Mouse (Mus musculus) liver, adult (tissue): ENCODE data around the gene Olfr641.

Source experiments
- GATA4 ChIP-seq: IDR thresholded peaks from 2 replicates; pipeline ENCODE4 v1.6.1; 2014; ENCODE audit warnings: mild to moderate bottlenecking, low read length; ENCODE audit not compliant: insufficient replicate concordance

Olfr641 gene

GRCm38 (mm10) chr7:104035145-104035544 is at the start of gene Olfr641:
TSS of gene Olfr641 (plus strand) at chr7:104035445.
- no peak for TF ChIP-seq GATA4

- TF ChIP-seq GATA4, result no peak
Observed at GRCm38 (mm10) chr7:103998446-103998845, 36.8 kb upstream of the Olfr641 start, which contains the start of gene Olfr638. TSS of gene Olfr638 (plus strand) at chr7:103998746.

GRCm38 (mm10) chr7:103999124-103999523 is 36.1 kb upstream of the Olfr641 start:
- TF ChIP-seq GATA4, result no peak

- TF ChIP-seq GATA4, result no peak
Observed at GRCm38 (mm10) chr7:104017203-104017602, 18.0 kb upstream of the Olfr641 start, which contains the start of gene Olfr639. TSS of gene Olfr639 (minus strand) at chr7:104017303.

- TF ChIP-seq GATA4, result no peak
Observed at GRCm38 (mm10) chr7:104018953-104019352, 16.3 kb upstream of the Olfr641 start.

- no peak for TF ChIP-seq GATA4
Observed at GRCm38 (mm10) chr7:104021651-104022050, 13.6 kb upstream of the Olfr641 start.

GRCm38 (mm10) chr7:104025473-104025872 is 9.8 kb upstream of the Olfr641 start, which contains the start of gene Olfr640:
TSS of gene Olfr640 (minus strand) at chr7:104025573.
- TF ChIP-seq GATA4, result no peak

- TF ChIP-seq GATA4, result no peak
Observed at GRCm38 (mm10) chr7:104026978-104027377, 8.3 kb upstream of the Olfr641 start.

GRCm38 (mm10) chr7:104050745-104051144 is 15.5 kb downstream of the Olfr641 start:
- no peak for TF ChIP-seq GATA4

- TF ChIP-seq GATA4, result no peak
Observed at GRCm38 (mm10) chr7:104052566-104052965, 17.3 kb downstream of the Olfr641 start, which contains the start of gene Olfr642. TSS of gene Olfr642 (minus strand) at chr7:104052666.

GRCm38 (mm10) chr7:104059215-104059614 is 24.0 kb downstream of the Olfr641 start:
- no peak for TF ChIP-seq GATA4

- no peak for TF ChIP-seq GATA4
Observed at GRCm38 (mm10) chr7:104061345-104061744, 26.1 kb downstream of the Olfr641 start, which contains the start of gene 4930516K23Rik. TSS of gene 4930516K23Rik (minus strand) at chr7:104061445.

- TF ChIP-seq GATA4, result no peak
Observed at GRCm38 (mm10) chr7:104071769-104072168, 36.5 kb downstream of the Olfr641 start, which contains the start of gene Olfr644. TSS of gene Olfr644 (minus strand) at chr7:104071869.

- no peak for TF ChIP-seq GATA4
Observed at GRCm38 (mm10) chr7:104085365-104085764, 50.1 kb downstream of the Olfr641 start, which contains the start of gene Olfr645. TSS of gene Olfr645 (minus strand) at chr7:104085465.
